Mouse (Mus musculus): ENCODE data around the gene Chrdl1.

GRCm38 (mm10) chrX:143347227-143347626 lies 46.8 kb downstream of the Chrdl1 start:
- TF ChIP-seq POLR2A (IDR thresholded peaks at IDR 0.05; ENCODE audit: low read depth, low read length) (no peak), CTCF (conservative IDR thresholded peaks at IDR 0.05; ENCODE audit: insufficient read depth, insufficient read length, low read depth, low read length) (no peak)

Data from kidney, adult 2 months (tissue).